8 mouse cellular contexts compared by ENCODE assay signal in the genomic region with DNA sequence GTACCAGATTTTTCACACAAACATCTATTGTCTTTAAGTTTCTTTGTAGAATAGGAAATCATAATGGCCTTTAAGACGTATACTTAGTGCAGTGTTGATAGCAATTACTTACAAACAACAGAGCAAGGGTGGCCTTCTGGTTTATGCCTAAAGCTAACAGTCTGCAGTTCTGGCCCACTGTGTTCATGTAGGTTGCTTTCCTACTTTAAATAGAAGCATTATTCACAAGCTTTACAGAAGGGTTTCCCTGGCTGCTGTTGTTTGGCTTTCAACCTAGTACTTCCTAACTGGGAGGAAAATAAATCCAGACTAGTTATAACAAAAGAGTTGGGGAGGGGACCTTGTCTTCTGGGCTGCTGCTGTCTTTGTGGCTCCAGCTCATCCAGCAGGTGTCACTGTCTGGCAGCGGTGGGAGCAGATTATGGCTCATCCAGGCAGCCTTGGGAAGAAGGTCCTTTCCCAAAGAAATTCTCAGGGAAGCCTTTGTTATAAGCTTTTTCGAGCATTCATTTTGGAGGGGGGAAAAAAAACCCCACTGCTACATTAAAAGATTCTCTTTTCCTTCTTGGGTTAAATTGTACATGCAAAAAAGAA.
DNase-seq lines count a peak whose midpoint lies in the region; ATAC-seq and TF ChIP-seq lines count a peak whose summit lies in the region.

No protein-coding gene starts in this region.

- H3K9me3 ChIP-seq in liver, postnatal 0 days (ENCODE audit: low read length): no peaks in the 10 kb centered on the region

- DNase-seq in cerebellum, postnatal 10 days: peak; percentile 60 to 66
- no peak for DNase-seq in cerebellum, adult 9-11 months
- DNase-seq in liver, postnatal 0 days: no peak
- DNase-seq in liver: no peak
- peak; percentile 42 for DNase-seq in left cerebral cortex, postnatal 4 days
- peak; percentile 66 for DNase-seq in testis, postnatal 10 days (ENCODE audit: low spot score)
- DNase-seq in gastrocnemius, postnatal 36 days: no peak

- TF ChIP-seq EP300 in liver, postnatal 0 days (IDR thresholded peaks at IDR 0.05; ENCODE audit: low read depth): no peak

- intact Hi-C loops in left cerebral cortex, postnatal 4 days (cut with DNase I): no loop called here
- intact Hi-C loops in gastrocnemius, postnatal 36 days (cut with DNase I): loop anchor here (5.0 to 10.0 kb wide), 2 partner anchors 127 to 420 kb away; a partner anchor contains a TSS

- ATAC-seq in liver, postnatal 0 days: no peak

- H3K27ac ChIP-seq in liver, postnatal 0 days (ENCODE audit: low read depth): no peak overlapping the region
- no peak overlapping the region for H3K27ac ChIP-seq in embryonic fibroblast, embryonic 13.5 days (ENCODE audit: insufficient read depth, low read length)

- WGBS in liver, postnatal 0 days (ENCODE audit: insufficient replicate concordance): 61% methylated on average over 3 of the region's 3 CpGs

- no peak overlapping the region for H3K4me3 ChIP-seq in liver, postnatal 0 days (ENCODE audit: low read depth, low read length)
- no peak overlapping the region for H3K4me3 ChIP-seq in embryonic fibroblast, embryonic 13.5 days (ENCODE audit: insufficient read depth, low read length)

- H3K27me3 ChIP-seq in liver, postnatal 0 days (ENCODE audit: insufficient read depth, low read length): no peaks in the 10 kb centered on the region

- TF ChIP-seq POLR2A in embryonic fibroblast, embryonic 13.5 days (IDR thresholded peaks at IDR 0.05; ENCODE audit: low read depth, low read length): no peak

- no peak overlapping the region for H3K4me2 ChIP-seq in liver, postnatal 0 days (ENCODE audit: low read depth, low read length)

- H3K4me1 ChIP-seq in liver, postnatal 0 days (ENCODE audit: insufficient read depth): no peaks in the 10 kb centered on the region
- no peaks in the 10 kb centered on the region for H3K4me1 ChIP-seq in embryonic fibroblast, embryonic 13.5 days (ENCODE audit: control insufficient read depth, insufficient read depth, low read length)

- peaks cover 19% of the 10 kb centered on the region for H3K36me3 ChIP-seq in liver, postnatal 0 days (replicated peaks; ENCODE audit: insufficient read depth, low read length)

- H3K9ac ChIP-seq in liver, postnatal 0 days (replicated peaks): no peak overlapping the region

- TF ChIP-seq CTCF in liver, postnatal 0 days (IDR thresholded peaks at IDR 0.05; ENCODE audit: low read depth): peak; percentile 63
- peak; percentile 74; the same call in 1 of the 2 replicates for TF ChIP-seq CTCF in embryonic fibroblast, embryonic 13.5 days (IDR thresholded peaks at IDR 0.05; ENCODE audit: borderline replicate concordance, insufficient read depth, low read length)

Comparison
In these comparisons a context has a peak if more than half of its experiments do, and no peak if none do; other contexts are left out.
1. DNase-seq: peak in cerebellum, postnatal 10 days (2 of 2), left cerebral cortex, postnatal 4 days (single experiment) and testis, postnatal 10 days (single experiment); none in cerebellum, adult 9-11 months (single experiment), liver, postnatal 0 days (single experiment), liver (single experiment) and gastrocnemius, postnatal 36 days (0 of 2).